29 mouse cellular contexts compared by ENCODE assay signal in genomic region chr14:27613766-27614165, GRCm38 (mm10). TPM values are rescaled to one million over a fixed set of nuclear protein-coding genes. Genes with fewer than 3 reads are reported as not detected.
DNase-seq lines count a peak whose midpoint lies in the region; ATAC-seq and TF ChIP-seq lines count a peak whose summit lies in the region.
"Had no signal": no experiment of that assay in that cellular context is flagged by ENCODE, and none has a peak within 500 bp of the region (broad histone marks: within the 10 kb centered on the region; RNA-seq: fewer than 3 reads in every experiment).

No protein-coding gene starts in this region.

- no peak for TF ChIP-seq POLR2A in lung, adult 2 months (IDR thresholded peaks at IDR 0.05; ENCODE audit: borderline replicate concordance, extremely low read depth, low read depth, low read length)

- ATAC-seq in forebrain, postnatal 0 days, result no peak
- no peak for ATAC-seq in forebrain, embryonic 13.5 days
- no peak for ATAC-seq in lung, embryonic 14.5 days (ENCODE audit: insufficient read depth)
- no peak for ATAC-seq in midbrain, embryonic 13.5 days
- ATAC-seq: hindbrain, embryonic 16.5 days; intestine, embryonic 15.5 days; liver, postnatal 0 days had no signal

- H3K36me3 ChIP-seq in forebrain, postnatal 0 days (ENCODE audit: insufficient read depth), result no peaks in the 10 kb centered on the region
- no peaks in the 10 kb centered on the region for H3K36me3 ChIP-seq in forebrain, embryonic 13.5 days (ENCODE audit: poor library complexity, severe bottlenecking)
- H3K36me3 ChIP-seq in lung, embryonic 14.5 days (ENCODE audit: insufficient read depth), result no peaks in the 10 kb centered on the region
- no peaks in the 10 kb centered on the region for H3K36me3 ChIP-seq in midbrain, embryonic 13.5 days
- H3K36me3 ChIP-seq: embryonic facial prominence, embryonic 12.5 days; forebrain, embryonic 12.5 days; heart, embryonic 12.5 days; hindbrain, embryonic 10.5 days; intestine, embryonic 15.5 days; limb, embryonic 12.5 days had no signal

- 74% methylated on average over 5 of the region's 5 CpGs for WGBS in forebrain, postnatal 0 days
- WGBS in forebrain, embryonic 13.5 days, result 81% methylated on average over 5 of the region's 5 CpGs
- WGBS in lung, embryonic 14.5 days, result 61% methylated on average over 5 of the region's 5 CpGs
- 54% methylated on average over 5 of the region's 5 CpGs for WGBS in lung, adult 2 months
- WGBS in midbrain, embryonic 13.5 days, result 81% methylated on average over 5 of the region's 5 CpGs

- H3K9me3 ChIP-seq in forebrain, postnatal 0 days (ENCODE audit: low read length), result no peaks in the 10 kb centered on the region
- H3K9me3 ChIP-seq in forebrain, embryonic 13.5 days (replicated peaks), result no peaks in the 10 kb centered on the region; the same call in 1 of the 2 replicates
- no peaks in the 10 kb centered on the region for H3K9me3 ChIP-seq in lung, embryonic 14.5 days (ENCODE audit: low read depth, low read length)
- no peaks in the 10 kb centered on the region for H3K9me3 ChIP-seq in midbrain, embryonic 13.5 days
- H3K9me3 ChIP-seq: embryonic facial prominence, embryonic 12.5 days; forebrain, embryonic 12.5 days; hindbrain, embryonic 10.5 days; intestine, embryonic 15.5 days; limb, embryonic 12.5 days had no signal

- H3K9ac ChIP-seq in forebrain, postnatal 0 days, result no peak overlapping the region
- no peak overlapping the region for H3K9ac ChIP-seq in forebrain, embryonic 13.5 days
- H3K9ac ChIP-seq in lung, embryonic 14.5 days, result no peak overlapping the region
- no peak overlapping the region for H3K9ac ChIP-seq in midbrain, embryonic 13.5 days (replicated peaks)
- H3K9ac ChIP-seq: embryonic facial prominence, embryonic 12.5 days; forebrain, embryonic 12.5 days; heart, embryonic 12.5 days; intestine, embryonic 15.5 days; limb, embryonic 12.5 days; liver, postnatal 0 days had no signal

- no peaks in the 10 kb centered on the region for H3K27me3 ChIP-seq in forebrain, postnatal 0 days (ENCODE audit: insufficient read depth, low read length)
- H3K27me3 ChIP-seq in forebrain, embryonic 13.5 days, result no peaks in the 10 kb centered on the region
- H3K27me3 ChIP-seq in lung, embryonic 14.5 days (ENCODE audit: insufficient read depth, low read length), result no peaks in the 10 kb centered on the region
- H3K27me3 ChIP-seq in midbrain, embryonic 13.5 days, result no peaks in the 10 kb centered on the region
- H3K27me3 ChIP-seq: embryonic facial prominence, embryonic 12.5 days; forebrain, embryonic 12.5 days; heart, embryonic 12.5 days; intestine, embryonic 15.5 days; limb, embryonic 12.5 days had no signal

- no peak overlapping the region for H3K4me3 ChIP-seq in forebrain, postnatal 0 days (ENCODE audit: low read depth, low read length)
- no peak overlapping the region for H3K4me3 ChIP-seq in forebrain, embryonic 13.5 days
- no peak overlapping the region for H3K4me3 ChIP-seq in lung, embryonic 14.5 days (ENCODE audit: low read depth, low read length)
- H3K4me3 ChIP-seq in lung, adult 2 months (replicated peaks; ENCODE audit: extremely low read depth, low read depth, low read length), result no peak overlapping the region
- H3K4me3 ChIP-seq in midbrain, embryonic 13.5 days (replicated peaks), result no peak overlapping the region
- H3K4me3 ChIP-seq: embryonic facial prominence, embryonic 12.5 days; forebrain, embryonic 12.5 days; heart, embryonic 12.5 days; hindbrain, embryonic 10.5 days; intestine, embryonic 15.5 days; limb, embryonic 12.5 days had no signal

- H3K4me2 ChIP-seq in forebrain, postnatal 0 days (ENCODE audit: low read depth), result no peak overlapping the region
- H3K4me2 ChIP-seq in forebrain, embryonic 13.5 days, result no peak overlapping the region
- no peak overlapping the region for H3K4me2 ChIP-seq in lung, embryonic 14.5 days
- H3K4me2 ChIP-seq in midbrain, embryonic 13.5 days (replicated peaks), result no peak overlapping the region
- H3K4me2 ChIP-seq: embryonic facial prominence, embryonic 12.5 days; forebrain, embryonic 12.5 days; heart, embryonic 12.5 days; intestine, embryonic 15.5 days; limb, embryonic 12.5 days; liver, embryonic 11.5 days; midbrain, embryonic 11.5 days had no signal

- H3K27ac ChIP-seq in forebrain, postnatal 0 days (ENCODE audit: low read depth, low read length), result no peak overlapping the region
- H3K27ac ChIP-seq in forebrain, embryonic 13.5 days, result no peak overlapping the region
- no peak overlapping the region for H3K27ac ChIP-seq in lung, embryonic 14.5 days (ENCODE audit: low read depth)
- H3K27ac ChIP-seq in midbrain, embryonic 13.5 days, result no peak overlapping the region
- H3K27ac ChIP-seq: embryonic facial prominence, embryonic 12.5 days; forebrain, embryonic 12.5 days; hindbrain, embryonic 10.5 days; intestine, embryonic 15.5 days; limb, embryonic 12.5 days; stomach, postnatal 0 days had no signal

- peak; percentile 38 for DNase-seq in forebrain, postnatal 0 days
- DNase-seq in lung, embryonic 14.5 days, result peak; percentile 1
- no peak for DNase-seq in lung, adult 2 months
- peak; percentile 71 for DNase-seq in kidney, postnatal 14 days
- DNase-seq in right cerebral cortex, postnatal 14 days, result peak; percentile 35
- no peak for DNase-seq in thymus, postnatal 25 days
- DNase-seq: adrenal gland, postnatal 14 days; cerebellum, adult 9-11 months; gastrocnemius, postnatal 10 days; heart, postnatal 10 days; liver, postnatal 0 days; lung, postnatal 14 days had no signal

- no peaks in the 10 kb centered on the region for H3K4me1 ChIP-seq in forebrain, postnatal 0 days (ENCODE audit: insufficient read depth)
- no peaks in the 10 kb centered on the region for H3K4me1 ChIP-seq in forebrain, embryonic 13.5 days
- H3K4me1 ChIP-seq in lung, embryonic 14.5 days (ENCODE audit: insufficient read depth), result no peaks in the 10 kb centered on the region
- no peaks in the 10 kb centered on the region for H3K4me1 ChIP-seq in lung, adult 2 months (ENCODE audit: control insufficient read depth, insufficient read depth, low read length)
- no peaks in the 10 kb centered on the region for H3K4me1 ChIP-seq in midbrain, embryonic 13.5 days (replicated peaks)
- H3K4me1 ChIP-seq: embryonic facial prominence, embryonic 12.5 days; forebrain, embryonic 12.5 days; heart, embryonic 12.5 days; hindbrain, embryonic 10.5 days; intestine, embryonic 15.5 days; limb, embryonic 12.5 days had no signal

- no peak for TF ChIP-seq CTCF in forebrain, postnatal 0 days (IDR thresholded peaks at IDR 0.05; ENCODE audit: low read depth)
- TF ChIP-seq CTCF in lung, embryonic 14.5 days (IDR thresholded peaks at IDR 0.05; ENCODE audit: low read depth), result no peak
- no peak for TF ChIP-seq CTCF in lung, adult 2 months (IDR thresholded peaks at IDR 0.05; ENCODE audit: insufficient read depth, low read length)

RNA-seq across cellular contexts. Expression of gene Erc2, which starts 8.5 kb away (rescaled TPM):
- total RNA-seq in forebrain, postnatal 0 days (2014; rRNA removed), result 96.2 and 117 TPM in 2 replicates
- polyA plus RNA-seq in forebrain, postnatal 0 days (2015; fragmentation: Nextera tagmentation; extraction: Ambion mirVana), result 68.8 and 106 TPM in 2 replicates
- 45.7 and 49.8 TPM in 2 replicates for polyA plus RNA-seq in forebrain, embryonic 13.5 days (2015; fragmentation: Nextera tagmentation; extraction: Ambion mirVana)
- polyA plus RNA-seq in lung, embryonic 14.5 days (2014; fragmentation: Nextera tagmentation; extraction: Ambion mirVana), result 2.1 and 2.6 TPM in 2 replicates
- polyA plus RNA-seq in lung, adult 2 months (2012; rRNA removed), result 1.00 and 1.3 TPM in 2 replicates
- polyA plus RNA-seq in midbrain, embryonic 13.5 days (2015; fragmentation: Nextera tagmentation; extraction: Ambion mirVana), result 75.0 and 79.0 TPM in 2 replicates
- total RNA-seq: common myeloid progenitor, adult 5-6 weeks; granulocyte monocyte progenitor cell, adult 5-6 weeks; megakaryocyte progenitor cell, adult 5-6 weeks; monocyte, adult 5-6 weeks; neutrophil, adult 5-6 weeks had no signal

Comparison
In these comparisons a context has a peak if more than half of its experiments do, and no peak if none do; other contexts are left out.
1. DNase-seq: peak in forebrain, postnatal 0 days (single experiment), lung, embryonic 14.5 days (single experiment), kidney, postnatal 14 days (single experiment) and right cerebral cortex, postnatal 14 days (single experiment); none in lung, adult 2 months (single experiment) and thymus, postnatal 25 days (single experiment).
2. RNA of gene Erc2, which starts 8.5 kb away (polyA plus RNA-seq): 68.8 to 106 TPM in forebrain, postnatal 0 days, 75.0 to 79.0 TPM in midbrain, embryonic 13.5 days and 45.7 to 49.8 TPM in forebrain, embryonic 13.5 days; 2.1 to 2.6 TPM in lung, embryonic 14.5 days and 1.00 to 1.3 TPM in lung, adult 2 months; every median in the first group is over 10 times any median in the second.